Mouse (Mus musculus): ENCODE data around the gene Adamtsl1. TPM values are rescaled to one million over a fixed set of nuclear protein-coding genes. Genes with fewer than 3 reads are reported as not detected.

Adamtsl1 gene
- polyA plus RNA-seq, 1 experiment = 0.48 TPM

DNA sequence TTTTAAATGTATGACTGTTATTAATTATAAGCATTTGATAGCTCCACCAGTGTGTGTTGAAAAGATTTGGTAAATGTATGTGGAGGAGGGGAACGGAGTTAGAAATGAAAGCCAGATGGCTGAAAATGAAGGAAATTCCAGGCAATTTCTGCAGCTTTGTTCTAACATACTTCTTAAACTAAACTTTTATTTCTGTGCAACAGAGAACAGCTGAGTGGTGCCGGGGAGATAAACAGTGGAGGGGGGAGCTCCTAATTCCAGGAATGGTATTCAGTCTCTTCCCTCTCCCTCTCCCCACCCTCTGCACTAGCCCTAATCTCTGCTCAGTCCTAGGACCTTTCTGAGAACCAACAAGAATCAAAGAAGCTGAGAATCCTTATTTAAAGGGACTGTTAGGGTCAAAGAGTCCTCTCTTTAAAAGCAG lies 780.9 kb downstream of the Adamtsl1 start:
- no peaks in the 10 kb centered on the region for H3K27me3 ChIP-seq (ENCODE audit: control insufficient read depth, insufficient read depth, insufficient read length)
- H3K36me3 ChIP-seq (ENCODE audit: control insufficient read depth, insufficient read depth) = no peaks in the 10 kb centered on the region
- no peak overlapping the region for H3ac ChIP-seq (ENCODE audit: control insufficient read depth, insufficient read length, low read depth)
- no peak for TF ChIP-seq CEBPB (IDR thresholded peaks at IDR 0.05; ENCODE audit: low read depth)
- no peak for TF ChIP-seq MYOD1 (IDR thresholded peaks at IDR 0.05; ENCODE audit: control insufficient read depth, insufficient read length, low read depth)
- no peak for TF ChIP-seq USF1 (IDR thresholded peaks at IDR 0.05; ENCODE audit: low read depth)
- no peak for TF ChIP-seq CTCF (IDR thresholded peaks at IDR 0.05; ENCODE audit: control insufficient read depth, insufficient read depth, insufficient read length)
- H3K79me2 ChIP-seq (ENCODE audit: control insufficient read depth, insufficient read depth) = no peaks in the 10 kb centered on the region
- H3K79me3 ChIP-seq (ENCODE audit: low read depth) = no peaks in the 10 kb centered on the region
- no peak overlapping the region for H3K4me3 ChIP-seq (ENCODE audit: insufficient read depth, poor library complexity, severe bottlenecking)

GRCm38 (mm10) chr4:86301469-86301868 lies 787.5 kb downstream of the Adamtsl1 start:
- TF ChIP-seq MAX (IDR thresholded peaks at IDR 0.05) (no peak), USF1 (IDR thresholded peaks at IDR 0.05; ENCODE audit: low read depth) (no peak), MYOD1 (IDR thresholded peaks at IDR 0.05; ENCODE audit: control insufficient read depth, insufficient read length, low read depth) (no peak), MYOG (IDR thresholded peaks at IDR 0.05; ENCODE audit: control insufficient read depth, extremely low read depth, insufficient read length) (no peak), CEBPB (IDR thresholded peaks at IDR 0.05; ENCODE audit: low read depth) (no peak), FOSL1 (IDR thresholded peaks at IDR 0.05; ENCODE audit: insufficient read depth, low read length, poor library complexity, severe bottlenecking) (no peak)
- H3ac ChIP-seq (ENCODE audit: control insufficient read depth, insufficient read length, low read depth) = no peak overlapping the region
- no peaks in the 10 kb centered on the region for H3K27me3 ChIP-seq (ENCODE audit: control insufficient read depth, insufficient read depth, insufficient read length)
- H3K4me3 ChIP-seq (ENCODE audit: insufficient read depth, poor library complexity, severe bottlenecking) = no peak overlapping the region
- no peaks in the 10 kb centered on the region for H3K36me3 ChIP-seq (ENCODE audit: control insufficient read depth, insufficient read depth)
- no peaks in the 10 kb centered on the region for H3K79me3 ChIP-seq (ENCODE audit: low read depth)
- H3K79me2 ChIP-seq (ENCODE audit: control insufficient read depth, insufficient read depth) = no peaks in the 10 kb centered on the region

DNA sequence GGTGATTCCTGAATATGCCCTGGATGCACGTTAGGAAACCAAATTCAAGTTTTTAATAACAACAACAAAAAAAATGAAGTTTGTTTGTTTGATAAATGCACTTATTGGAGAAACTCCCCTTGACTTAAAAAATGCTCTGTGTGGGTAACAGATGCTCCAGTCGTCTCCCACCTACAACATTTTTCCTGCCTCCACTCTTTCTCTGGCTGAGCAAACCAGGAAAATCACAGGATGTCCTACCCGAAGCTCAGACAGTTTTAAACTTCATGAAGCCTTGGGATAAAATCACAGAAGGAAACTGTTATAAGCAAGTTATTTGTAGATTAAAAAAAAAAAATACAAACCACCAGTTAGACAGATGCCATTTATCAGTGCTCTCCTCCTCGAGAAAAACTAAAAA lies 788.1 kb downstream of the Adamtsl1 start:
- H3K27me3 ChIP-seq (ENCODE audit: control insufficient read depth, insufficient read depth, insufficient read length) = no peaks in the 10 kb centered on the region
- no peaks in the 10 kb centered on the region for H3K79me2 ChIP-seq (ENCODE audit: control insufficient read depth, insufficient read depth)
- no peak for TF ChIP-seq MYOD1 (IDR thresholded peaks at IDR 0.05; ENCODE audit: control insufficient read depth, insufficient read length, low read depth)
- TF ChIP-seq CTCF (IDR thresholded peaks at IDR 0.05; ENCODE audit: control insufficient read depth, insufficient read depth, insufficient read length) = no peak
- H3ac ChIP-seq (ENCODE audit: control insufficient read depth, insufficient read length, low read depth) = no peak overlapping the region
- no peaks in the 10 kb centered on the region for H3K36me3 ChIP-seq (ENCODE audit: control insufficient read depth, insufficient read depth)
- no peak overlapping the region for H3K4me3 ChIP-seq (ENCODE audit: insufficient read depth, poor library complexity, severe bottlenecking)
- H3K79me3 ChIP-seq (ENCODE audit: low read depth) = no peaks in the 10 kb centered on the region

DNA sequence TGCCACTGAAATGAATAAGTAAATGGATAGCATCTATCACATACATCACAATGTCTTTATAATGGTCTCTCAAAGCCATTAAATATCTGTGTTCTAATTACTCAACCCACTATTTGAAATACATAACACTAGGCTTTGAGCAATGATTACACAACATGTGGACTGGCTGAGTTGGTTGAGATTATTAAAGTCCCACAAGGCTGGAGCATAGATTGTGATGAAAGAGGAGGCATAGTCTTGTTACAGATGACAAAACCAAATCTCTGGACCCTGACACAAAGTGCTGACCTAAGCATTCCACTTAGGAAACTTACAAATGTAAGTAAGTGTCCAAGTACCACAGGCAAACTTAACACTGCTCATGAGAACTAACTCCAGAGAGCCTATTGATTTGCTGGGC lies 792.8 kb downstream of the Adamtsl1 start:
- no peaks in the 10 kb centered on the region for H3K79me3 ChIP-seq (ENCODE audit: low read depth)
- no peaks in the 10 kb centered on the region for H3K79me2 ChIP-seq (ENCODE audit: control insufficient read depth, insufficient read depth)
- H3K4me3 ChIP-seq (ENCODE audit: insufficient read depth, poor library complexity, severe bottlenecking) = no peak overlapping the region
- H3ac ChIP-seq (ENCODE audit: control insufficient read depth, insufficient read length, low read depth) = no peak overlapping the region
- H3K36me3 ChIP-seq (ENCODE audit: control insufficient read depth, insufficient read depth) = no peaks in the 10 kb centered on the region
- TF ChIP-seq MAX (IDR thresholded peaks at IDR 0.05) (no peak), FOSL1 (IDR thresholded peaks at IDR 0.05; ENCODE audit: insufficient read depth, low read length, poor library complexity, severe bottlenecking) (no peak), CEBPB (IDR thresholded peaks at IDR 0.05; ENCODE audit: low read depth) (no peak), MYOD1 (IDR thresholded peaks at IDR 0.05; ENCODE audit: control insufficient read depth, insufficient read length, low read depth) (no peak), USF1 (IDR thresholded peaks at IDR 0.05; ENCODE audit: low read depth) (no peak), MYOG (IDR thresholded peaks at IDR 0.05; ENCODE audit: control insufficient read depth, extremely low read depth, insufficient read length) (no peak), CTCF (IDR thresholded peaks at IDR 0.05; ENCODE audit: control insufficient read depth, insufficient read depth, insufficient read length) (no peak)
- no peaks in the 10 kb centered on the region for H3K27me3 ChIP-seq (ENCODE audit: control insufficient read depth, insufficient read depth, insufficient read length)

DNA sequence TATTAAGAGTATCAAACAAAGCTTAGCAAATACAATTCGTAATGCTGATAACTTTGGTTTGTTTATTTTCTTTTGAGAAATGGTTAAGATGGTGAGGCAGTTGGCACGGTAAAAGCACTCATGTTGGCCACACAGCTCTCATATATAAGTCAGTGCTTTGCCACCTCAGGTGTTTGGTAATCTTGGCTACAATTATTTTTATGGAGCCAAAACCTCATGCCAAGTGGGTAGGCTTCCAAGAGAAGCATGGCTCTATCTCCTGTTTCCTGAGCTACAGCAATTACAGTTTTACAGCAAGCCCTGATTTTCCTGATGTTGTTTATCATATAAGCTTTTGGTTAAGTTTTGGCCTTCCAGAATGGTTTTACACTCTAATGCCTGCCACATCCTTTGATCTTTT lies 795.2 kb downstream of the Adamtsl1 start:
- TF ChIP-seq FOSL1 (IDR thresholded peaks at IDR 0.05; ENCODE audit: insufficient read depth, low read length, poor library complexity, severe bottlenecking) = no peak
- no peak for TF ChIP-seq MYOD1 (IDR thresholded peaks at IDR 0.05; ENCODE audit: control insufficient read depth, insufficient read length, low read depth)
- no peak for TF ChIP-seq CTCF (IDR thresholded peaks at IDR 0.05; ENCODE audit: control insufficient read depth, insufficient read depth, insufficient read length)
- TF ChIP-seq USF1 (IDR thresholded peaks at IDR 0.05; ENCODE audit: low read depth) = no peak
- no peak for TF ChIP-seq MYOG (IDR thresholded peaks at IDR 0.05; ENCODE audit: control insufficient read depth, extremely low read depth, insufficient read length)
- no peak for TF ChIP-seq CEBPB (IDR thresholded peaks at IDR 0.05; ENCODE audit: low read depth)
- TF ChIP-seq MAX (IDR thresholded peaks at IDR 0.05) = no peak
- Histone ChIP-seq H3K36me3 (ENCODE audit: control insufficient read depth, insufficient read depth) (no peaks in the 10 kb centered on the region), H3K79me3 (ENCODE audit: low read depth) (no peaks in the 10 kb centered on the region), H3K27me3 (ENCODE audit: control insufficient read depth, insufficient read depth, insufficient read length) (no peaks in the 10 kb centered on the region), H3K4me3 (ENCODE audit: insufficient read depth, poor library complexity, severe bottlenecking) (no peak overlapping the region), H3ac (ENCODE audit: control insufficient read depth, insufficient read length, low read depth) (no peak overlapping the region), H3K79me2 (ENCODE audit: control insufficient read depth, insufficient read depth) (no peaks in the 10 kb centered on the region)

- no peaks in the 10 kb centered on the region for H3K79me2 ChIP-seq (ENCODE audit: control insufficient read depth, insufficient read depth)
- no peaks in the 10 kb centered on the region for H3K27me3 ChIP-seq (ENCODE audit: control insufficient read depth, insufficient read depth, insufficient read length)
- H3ac ChIP-seq (ENCODE audit: control insufficient read depth, insufficient read length, low read depth) = no peak overlapping the region
Measured at GRCm38 (mm10) chr4:86310806-86311730, 797.1 kb downstream of the Adamtsl1 start.

More at GRCm38 (mm10) chr4:86310806-86311730, 797.1 kb downstream of the Adamtsl1 start:
- TF ChIP-seq CEBPB (IDR thresholded peaks at IDR 0.05; ENCODE audit: low read depth) (no peak), FOSL1 (IDR thresholded peaks at IDR 0.05; ENCODE audit: insufficient read depth, low read length, poor library complexity, severe bottlenecking) (no peak), MYOG (IDR thresholded peaks at IDR 0.05; ENCODE audit: control insufficient read depth, extremely low read depth, insufficient read length) (no peak), MYOD1 (IDR thresholded peaks at IDR 0.05; ENCODE audit: control insufficient read depth, insufficient read length, low read depth) (no peak), USF1 (IDR thresholded peaks at IDR 0.05; ENCODE audit: low read depth) (no peak), MAX (IDR thresholded peaks at IDR 0.05) (no peak), CTCF (IDR thresholded peaks at IDR 0.05; ENCODE audit: control insufficient read depth, insufficient read depth, insufficient read length) (no peak)
- H3K4me3 ChIP-seq (ENCODE audit: insufficient read depth, poor library complexity, severe bottlenecking) = no peak overlapping the region
- H3K36me3 ChIP-seq (ENCODE audit: control insufficient read depth, insufficient read depth) = no peaks in the 10 kb centered on the region
- H3K79me3 ChIP-seq (ENCODE audit: low read depth) = no peaks in the 10 kb centered on the region
